Mouse (Mus musculus): ENCODE measurements around the gene Slc11a2. TPM values are rescaled to one million over a fixed set of nuclear protein-coding genes. Genes with fewer than 3 reads are reported as not detected.

Gene Slc11a2
- total and polyA plus RNA-seq, 3 experiments = 8.9 to 18.6 (median 13.0) TPM

DNA sequence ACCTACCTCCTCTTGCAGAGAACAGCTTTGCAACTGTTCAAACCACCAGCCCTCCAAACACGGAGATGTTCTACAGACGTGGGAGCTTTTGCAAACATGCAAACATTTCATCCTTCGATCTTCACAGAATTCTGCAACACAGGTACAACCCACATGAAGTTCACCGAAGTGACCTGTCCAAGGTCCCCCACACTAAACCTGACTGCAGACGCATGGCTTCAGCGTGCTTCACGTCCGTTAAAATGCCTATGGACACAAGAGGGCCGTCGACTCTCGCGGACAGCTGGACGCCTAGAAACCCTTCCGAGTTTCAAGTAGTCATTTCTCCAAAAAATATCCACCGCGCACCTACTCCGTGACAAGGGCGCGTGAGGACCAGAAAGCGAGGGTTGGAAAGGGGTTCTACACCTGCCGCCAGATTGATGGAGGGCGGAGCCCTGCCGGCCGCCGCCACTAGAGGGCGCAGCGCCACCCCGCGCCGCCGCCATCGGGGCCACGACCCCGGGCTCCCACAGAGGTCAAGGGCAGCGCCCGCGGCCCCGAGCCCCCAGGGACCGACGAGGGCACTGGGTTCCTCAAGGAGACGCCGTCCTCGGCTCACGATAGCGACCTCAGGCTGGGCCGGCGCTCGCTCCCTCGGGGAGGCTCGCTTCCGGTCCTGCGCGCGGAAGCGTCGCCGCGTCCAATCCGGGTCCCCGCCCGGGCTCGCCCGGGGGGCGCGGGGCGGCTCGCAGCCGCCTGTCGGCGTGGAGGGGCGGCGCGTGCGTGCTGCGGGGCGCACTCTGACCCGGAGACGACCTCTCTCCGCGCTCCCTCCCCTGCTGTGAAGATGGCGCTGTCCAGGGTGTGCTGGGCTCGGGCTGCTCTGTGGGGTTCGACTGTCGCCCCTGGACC lies 43.7 kb upstream of the Slc11a2 start, which contains the start of gene Letmd1:
Gene Letmd1, plus strand, starts transcription at position 729 of the 894 bp plus-strand sequence.
- no peaks in the 10 kb centered on the region for H3K9me3 ChIP-seq (replicated peaks; ENCODE audit: low read length)
- peaks cover 9% of the 10 kb centered on the region; the same call in 1 of the 2 replicates for H3K79me2 ChIP-seq (replicated peaks; ENCODE audit: control insufficient read depth, extremely low read depth, insufficient read depth, poor library complexity, severe bottlenecking)
- peak within 1 kb of the TSS; percentile 86 for H3K4me2 ChIP-seq (ENCODE audit: insufficient read depth, low read depth, poor library complexity, severe bottlenecking)
- H3K27me3 ChIP-seq (replicated peaks) = no peaks in the 10 kb centered on the region
- H3K4me1 ChIP-seq (ENCODE audit: control insufficient read depth in 1 of 2, insufficient read depth in 2 of 2) = peaks cover 7 to 30% of the 10 kb centered on the region in 2 experiments; a peak in 2 of 4 replicates
- DNase-seq (ENCODE audit: extremely low read depth) = peak; percentile 80
- H3K36me3 ChIP-seq (replicated peaks in 1 of 2; ENCODE audit: control insufficient read depth in 1 of 2, insufficient read depth in 1 of 2, low read length in 1 of 2) = peaks cover 11 to 31% of the 10 kb centered on the region in 2 experiments
- H3K4me3 ChIP-seq (replicated peaks in 1 of 3; ENCODE audit: low read depth in 2 of 3, low read length in 2 of 3, poor library complexity in 1 of 3) = peak within 1 kb of the TSS; percentile 80 to 96 (median 87)
- peak within 1 kb of the TSS; percentile 57 for H3K27ac ChIP-seq (ENCODE audit: insufficient read depth, low read depth)
- in situ Hi-C loops (cut with MboI; ENCODE audit: low pct_ligation_motif_present, low pct_unique_long_range_greater_than_20kb, low sequenced_read_pairs) = no loop called here
- TF ChIP-seq NRF1 (IDR thresholded peaks at IDR 0.05; ENCODE audit: low read depth, low read length) = peak; percentile 90
- peak; percentile 71; the same call in 1 of the 2 replicates for TF ChIP-seq UBTF (IDR thresholded peaks at IDR 0.05; ENCODE audit: low read depth, low read length)
- TF ChIP-seq PAX5 (IDR thresholded peaks at IDR 0.05; ENCODE audit: low read length) = no peak
- TF ChIP-seq SIN3A (IDR thresholded peaks at IDR 0.05; ENCODE audit: low read length) = peak; percentile 84
- TF ChIP-seq GABPA (IDR thresholded peaks at IDR 0.05; ENCODE audit: insufficient replicate concordance, low read depth, low read length) = no peak
- peak; percentile 73 for TF ChIP-seq HCFC1 (IDR thresholded peaks at IDR 0.05; ENCODE audit: low read depth, low read length)
- TF ChIP-seq IRF4 (IDR thresholded peaks at IDR 0.05; ENCODE audit: low read depth, low read length) = peak; percentile 43
- TF ChIP-seq RAD21 (IDR thresholded peaks at IDR 0.05; ENCODE audit: low read depth, low read length) = no peak; the same call in 1 of the 2 replicates
- peak; percentile 81 for TF ChIP-seq NELFE (IDR thresholded peaks at IDR 0.05; ENCODE audit: low read depth, low read length)
- peak; percentile 33; the same call in 1 of the 2 replicates for TF ChIP-seq MEF2A (IDR thresholded peaks at IDR 0.05; ENCODE audit: borderline replicate concordance, low read depth, low read length)
- peak; percentile 34; the same call in 1 of the 2 replicates for TF ChIP-seq MAZ (IDR thresholded peaks at IDR 0.05; ENCODE audit: low read depth, low read length)
- TF ChIP-seq TCF12 (IDR thresholded peaks at IDR 0.05; ENCODE audit: low read depth, low read length) = peak; percentile 78
- peak; percentile 69; the same call in 1 of the 2 replicates for TF ChIP-seq MXI1 (IDR thresholded peaks at IDR 0.05; ENCODE audit: low read depth, low read length)
- peak; percentile 52 for TF ChIP-seq SMC3 (IDR thresholded peaks at IDR 0.05; ENCODE audit: low read depth, low read length)
- TF ChIP-seq CTCF (conservative IDR thresholded peaks at IDR 0.05 in 1 of 2, IDR thresholded peaks at IDR 0.05 in 1 of 2; ENCODE audit: low read depth in 2 of 2, low read length in 2 of 2) = peak; percentile 55 to 86
- TF ChIP-seq TBP (conservative IDR thresholded peaks at IDR 0.05; ENCODE audit: low read depth, low read length) = 0 out of 2 replicates have a peak, but pooled peaks have one; percentile 48
- 0 out of 2 replicates have a peak, but pooled peaks have one; percentile 75 for TF ChIP-seq KAT2A (IDR thresholded peaks at IDR 0.05; ENCODE audit: insufficient replicate concordance, low read length)
- TF ChIP-seq POLR2A (IDR thresholded peaks at IDR 0.05; ENCODE audit: low read depth, low read length) = peak; percentile 87
- TF ChIP-seq MAX (IDR thresholded peaks at IDR 0.05; ENCODE audit: low read length) = peak; percentile 42; the same call in 1 of the 2 replicates
- TF ChIP-seq ETS1 (conservative IDR thresholded peaks at IDR 0.05; ENCODE audit: low read depth, low read length) = no peak
- TF ChIP-seq USF2 (conservative IDR thresholded peaks at IDR 0.05; ENCODE audit: low read depth, low read length) = no peak
- peak; percentile 48 for TF ChIP-seq BHLHE40 (IDR thresholded peaks at IDR 0.05; ENCODE audit: low read depth, low read length)
- TF ChIP-seq ELF1 (IDR thresholded peaks at IDR 0.05; ENCODE audit: low read depth, low read length) = peak; percentile 88
- dilution Hi-C loops (cut with MboI; ENCODE audit: extremely low pct_ligation_motif_present, extremely low pct_unique_long_range_greater_than_20kb, low sequenced_read_pairs) = no loop called here
- H3K9ac ChIP-seq (ENCODE audit: insufficient read depth, low read depth) = peak within 1 kb of the TSS; percentile 74

All from CH12.LX (cell line).